Mouse (Mus musculus) cerebellum, adult 2 months (tissue): ENCODE results near the gene Trmt1.

Source experiments
- CTCF ChIP-seq: fragments of 200-500 bp; IDR thresholded peaks from 2 replicates; pipeline ENCODE4 v1.5.1; 2011; ENCODE audit warnings: low read depth, mild to moderate bottlenecking, control low read depth, low read length, moderate library complexity, borderline replicate concordance; ENCODE audit not compliant: insufficient read depth
- POLR2A ChIP-seq: fragments of 200-500 bp; IDR thresholded peaks from 2 replicates; pipeline ENCODE4 v1.6.1; 2011; ENCODE audit warnings: low read length, control low read depth, borderline replicate concordance; ENCODE audit not compliant: insufficient read depth

- TF ChIP-seq CTCF (no peak), POLR2A (no peak)
Measured at GRCm38 (mm10) chr8:84702963-84703465, 16.9 kb downstream of the Trmt1 start.
